Mouse (Mus musculus): ENCODE measurements around the gene Rpl27a.

Gene Rpl27a

DNA sequence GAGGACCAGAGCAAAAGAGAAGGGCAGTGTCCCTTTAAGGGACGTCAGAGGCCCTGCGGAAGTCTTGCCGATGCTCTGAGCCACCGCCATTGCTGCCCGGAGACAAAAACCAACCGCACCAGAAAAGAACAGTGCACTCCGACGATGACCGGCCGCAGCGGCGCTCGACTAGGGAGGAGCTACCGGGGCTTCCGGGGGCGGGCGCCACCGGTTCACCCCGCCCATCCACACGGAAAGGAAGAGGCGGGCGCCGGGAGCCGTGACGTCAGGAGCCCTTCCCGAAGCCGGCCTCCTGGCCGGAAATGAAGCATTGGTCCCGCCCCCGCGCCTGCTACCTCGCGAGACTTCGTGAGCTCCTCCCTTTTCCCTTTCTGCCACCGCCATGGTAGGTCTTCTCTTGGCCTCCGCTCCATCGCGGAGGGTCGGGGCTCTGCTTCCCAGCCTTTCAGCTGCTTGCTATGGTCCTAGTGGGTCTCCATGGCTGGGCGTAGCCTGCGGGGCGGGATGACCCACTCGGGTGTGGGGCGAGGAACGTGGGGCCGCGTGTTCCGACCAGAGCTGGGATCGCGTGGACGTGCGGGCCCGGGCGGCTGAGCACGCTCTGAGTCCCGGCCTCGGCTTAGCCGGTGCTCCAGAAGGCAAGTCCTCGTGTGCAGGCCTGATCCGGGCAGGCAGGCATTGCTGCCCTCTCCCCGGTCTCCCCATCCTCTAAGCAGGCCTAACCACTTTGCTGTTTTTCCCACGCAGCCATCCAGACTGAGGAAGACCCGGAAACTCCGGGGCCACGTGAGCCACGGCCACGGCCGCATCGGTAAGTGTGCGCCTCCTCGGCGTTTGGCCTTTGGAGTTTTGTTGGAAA lies at the start of gene Rpl27a:
Gene Rpl27a, plus strand, starts transcription at position 310 of the 859 bp plus-strand sequence.
- DNase-seq: peak; percentile 99

DNA sequence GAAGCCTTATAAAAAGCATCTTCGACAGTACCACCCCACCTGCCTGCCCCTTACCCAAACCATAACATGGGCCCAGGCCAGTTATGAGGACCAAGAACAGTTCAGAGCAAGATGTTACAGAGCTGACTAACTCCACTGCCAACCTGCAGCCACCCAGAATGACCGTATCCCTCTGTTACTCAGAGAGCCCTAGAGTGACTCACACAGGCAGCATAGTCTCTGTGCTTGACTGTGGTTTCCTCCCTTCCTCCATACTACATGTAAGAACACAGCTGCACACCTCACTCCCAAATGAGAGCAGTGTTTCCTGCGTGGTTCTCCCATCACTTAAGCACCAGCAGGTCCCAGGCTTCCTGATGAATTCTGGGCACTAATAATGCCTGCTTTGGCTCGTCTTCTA lies 48.2 kb upstream of the Rpl27a start:
- no peak for DNase-seq

DNA sequence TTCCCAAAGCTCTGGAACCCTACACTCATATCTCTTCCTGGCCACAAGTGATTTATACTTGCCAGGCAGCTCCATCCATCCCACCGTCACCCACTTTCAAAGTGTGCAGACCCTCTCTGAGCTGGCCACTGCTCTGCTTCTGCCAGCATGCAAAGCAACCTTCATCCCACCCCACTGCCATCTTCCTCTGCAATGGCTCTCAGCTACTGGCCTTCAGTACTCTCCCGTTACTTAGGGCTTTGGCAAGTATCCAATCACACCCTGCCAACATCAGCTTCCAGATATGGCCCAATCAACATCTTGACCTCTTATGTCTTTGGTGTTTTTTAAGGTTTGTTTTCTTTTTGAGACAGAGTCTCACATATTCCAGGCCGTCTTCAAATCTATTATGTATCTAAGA lies 41.0 kb upstream of the Rpl27a start:
- no peak for DNase-seq

DNA sequence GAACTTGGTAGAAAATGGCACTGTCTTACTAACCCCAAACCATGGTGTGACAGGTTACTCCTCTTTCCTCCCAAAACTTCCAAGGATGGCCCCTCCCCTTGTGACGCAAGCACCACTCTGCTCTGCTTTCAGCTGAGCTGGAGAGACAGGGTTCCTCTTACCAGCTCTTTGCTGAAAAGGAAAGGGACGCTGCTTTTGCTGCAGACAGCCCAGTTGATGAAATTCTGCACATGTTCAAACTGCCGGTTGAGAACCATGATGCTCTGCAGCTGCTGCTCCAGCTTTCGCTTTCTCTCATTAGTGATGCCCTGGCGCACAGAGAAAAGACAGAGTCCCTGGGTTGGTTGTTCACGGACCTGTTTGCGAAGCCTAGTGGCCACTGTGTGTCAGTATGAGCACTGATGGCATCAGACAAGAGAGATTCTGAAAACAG lies 38.2 kb upstream of the Rpl27a start:
- DNase-seq: no peak

DNA sequence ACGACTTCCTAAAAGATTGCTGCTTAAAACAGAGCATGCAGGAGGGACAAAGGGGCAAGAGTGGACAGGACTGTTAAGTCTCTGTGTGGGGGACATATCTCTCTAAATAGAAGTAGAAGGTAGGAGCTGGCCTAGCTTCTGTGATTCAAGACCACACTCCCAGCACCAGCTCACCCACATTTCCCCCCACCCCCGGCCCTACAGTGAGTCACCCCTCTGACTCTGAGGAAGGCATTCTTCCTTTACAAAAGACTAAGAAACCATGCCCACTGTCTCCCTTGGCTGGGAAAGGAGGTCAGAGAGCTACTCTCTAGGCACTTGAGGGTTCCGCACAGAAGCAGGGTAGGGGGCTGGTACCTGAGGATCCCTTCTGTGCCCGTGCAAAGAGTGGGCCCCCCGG lies 34.7 kb upstream of the Rpl27a start:
- DNase-seq: no peak

GRCm38 (mm10) chr7:109492616-109493318 lies 26.2 kb upstream of the Rpl27a start:
- DNase-seq: peak; percentile 34

- DNase-seq: peak; percentile 73
These were observed 25.3 kb upstream of the Rpl27a start for GRCm38 (mm10) chr7:109493319-109494316.

GRCm38 (mm10) chr7:109497507-109497906 lies 21.4 kb upstream of the Rpl27a start:
- no peak for DNase-seq

DNA sequence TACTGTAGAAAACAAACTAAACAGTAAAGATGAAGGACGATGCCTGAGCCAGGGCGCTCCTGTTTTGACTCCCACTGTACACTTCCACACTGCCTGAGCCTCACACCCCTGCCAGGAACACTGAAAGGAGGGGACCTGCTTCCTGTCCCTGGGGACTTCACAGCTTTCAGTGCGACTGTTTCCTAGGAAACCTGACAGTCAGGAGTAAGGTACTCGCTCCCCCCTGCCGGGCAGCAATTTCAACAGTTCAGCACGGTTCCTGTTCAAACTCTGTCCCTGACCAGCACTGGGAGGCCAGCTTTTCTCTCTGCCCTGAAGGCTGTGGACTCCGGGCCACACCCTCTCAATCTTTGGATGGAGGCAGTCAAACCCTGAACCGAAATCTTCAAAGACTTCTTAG lies 11.8 kb upstream of the Rpl27a start:
- DNase-seq: no peak

DNA sequence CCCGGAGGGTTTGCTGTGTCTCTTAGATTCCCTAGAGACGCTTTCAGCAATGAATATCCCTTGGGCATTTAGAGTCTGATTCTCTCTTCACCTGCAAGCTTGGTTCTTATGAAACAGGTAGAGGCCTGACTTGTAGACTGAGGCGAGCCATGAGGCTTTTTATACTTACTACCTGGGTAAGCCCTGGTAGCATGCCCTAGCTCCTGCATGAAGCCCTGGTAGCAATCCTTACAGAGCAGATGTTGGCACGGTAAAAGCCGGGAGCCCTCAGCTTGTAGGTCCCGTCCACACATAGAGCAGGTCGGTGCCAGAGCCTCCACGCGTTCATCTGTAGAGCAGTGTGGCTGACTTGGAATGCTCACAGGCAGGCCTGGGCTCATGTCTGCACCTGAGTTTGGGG lies 11.4 kb upstream of the Rpl27a start:
- DNase-seq: no peak

GRCm38 (mm10) chr7:109508034-109508433 lies 10.9 kb upstream of the Rpl27a start, which contains the start of gene Trim66:
Gene Trim66 (minus strand): TSS chr7:109508134.
- no peak for DNase-seq

- no peak for DNase-seq
These were observed 8.1 kb upstream of the Rpl27a start for GRCm38 (mm10) chr7:109510799-109511198.

DNA sequence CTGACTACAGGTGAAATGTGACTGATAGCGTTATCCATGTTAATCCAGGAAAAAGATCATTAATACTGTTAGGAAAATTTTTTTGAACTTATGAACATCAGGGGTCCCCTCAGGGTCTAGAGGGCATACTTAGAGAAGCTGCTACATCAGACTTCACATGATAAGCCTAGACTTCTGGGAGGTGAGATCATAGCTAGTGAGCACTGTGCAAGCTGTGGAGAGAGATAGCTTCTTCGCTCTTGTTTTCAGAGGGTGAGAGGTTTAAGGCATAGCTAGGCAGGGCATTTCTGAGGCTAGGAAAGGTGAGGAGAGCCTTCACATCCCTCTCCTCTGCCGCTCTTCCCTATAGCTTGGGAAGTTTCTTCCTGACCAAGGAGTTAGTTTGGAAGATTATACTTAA lies 7.1 kb upstream of the Rpl27a start:
- DNase-seq: no peak

DNA sequence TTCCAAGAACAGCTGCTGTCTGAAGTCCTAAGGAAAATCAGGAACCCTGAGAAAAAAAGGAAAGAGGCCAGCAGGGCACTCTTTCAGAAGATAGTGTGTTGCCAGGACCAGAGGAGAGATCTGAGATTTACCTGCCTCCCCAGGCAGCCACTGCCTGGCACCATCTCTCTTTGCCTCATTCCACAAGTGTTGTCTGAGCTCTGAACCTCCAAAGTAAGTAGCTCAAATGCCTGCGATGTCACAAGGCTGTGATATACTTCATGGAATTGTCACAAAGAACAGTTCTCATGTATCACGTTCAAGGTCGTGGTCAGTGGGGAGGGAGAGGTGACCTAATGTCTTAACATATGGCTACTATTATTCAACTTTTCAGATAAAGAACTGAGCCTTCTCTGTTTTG lies 2.4 kb upstream of the Rpl27a start:
- no peak for DNase-seq

GRCm38 (mm10) chr7:109518036-109518681 lies 788 bp upstream of the Rpl27a start:
- no peak for DNase-seq

DNA sequence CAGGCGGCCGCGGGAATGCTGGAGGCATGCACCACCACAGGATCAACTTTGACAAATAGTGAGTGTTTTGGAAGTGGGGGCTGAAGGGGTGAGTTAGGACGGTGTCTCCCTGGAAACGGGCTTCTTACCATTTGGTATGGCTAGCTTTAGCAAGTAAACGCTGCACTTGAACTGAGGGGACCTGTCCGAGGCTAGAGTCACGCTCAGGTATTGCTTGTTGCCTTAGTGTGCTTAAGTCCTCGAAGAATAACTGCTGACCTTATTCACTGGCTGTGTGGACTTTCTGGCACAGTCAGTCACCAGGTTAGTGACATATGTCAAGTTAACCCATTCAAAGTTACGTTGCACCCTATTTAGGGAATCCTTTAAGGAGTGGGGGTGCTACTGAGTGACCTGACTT lies 989 bp downstream of the Rpl27a start:
- no peak for DNase-seq

DNA sequence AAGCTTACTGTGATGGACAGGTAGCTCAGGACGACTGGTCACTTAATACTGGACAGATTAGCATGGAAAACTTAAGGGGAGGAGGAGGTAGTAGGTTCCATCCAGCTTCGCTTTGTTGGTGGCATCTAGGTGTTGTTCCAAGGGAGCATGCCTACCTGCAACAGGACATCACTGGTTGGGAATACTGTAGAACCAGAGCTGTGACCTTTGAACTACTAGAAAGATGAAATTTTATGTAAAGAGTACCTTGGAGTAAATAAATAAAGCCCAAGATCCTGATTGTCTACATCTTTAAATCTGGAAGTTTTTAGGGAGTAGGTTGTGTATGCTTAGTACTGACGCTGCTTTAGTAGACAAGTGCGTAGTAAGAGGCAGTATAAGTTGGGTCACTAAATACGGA lies 3.1 kb downstream of the Rpl27a start:
- no peak for DNase-seq

DNA sequence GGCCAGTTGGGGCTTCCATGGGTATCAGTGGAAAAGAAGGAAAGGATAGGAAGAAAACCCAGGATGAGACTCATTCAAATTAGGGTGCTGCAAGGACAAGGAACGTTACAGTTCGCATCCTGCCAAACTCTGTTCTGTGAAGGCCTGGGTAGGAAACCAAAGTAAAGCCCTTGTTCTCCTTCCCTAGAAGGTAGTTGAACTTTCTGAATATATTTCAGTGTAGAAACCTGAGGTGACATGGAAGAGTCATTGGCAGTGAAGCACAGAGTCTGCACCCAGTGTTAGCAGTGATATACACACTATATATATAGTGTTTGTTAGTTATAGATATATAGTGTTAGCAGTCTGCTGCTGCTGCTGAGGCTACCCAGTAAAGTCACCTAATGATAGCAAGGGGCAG lies 4.4 kb downstream of the Rpl27a start:
- DNase-seq: no peak

GRCm38 (mm10) chr7:109523741-109524441 lies 4.9 kb downstream of the Rpl27a start:
- DNase-seq: no peak

- no peak for DNase-seq
These were observed 5.4 kb downstream of the Rpl27a start for GRCm38 (mm10) chr7:109524442-109524744.

GRCm38 (mm10) chr7:109524763-109525162 lies 5.8 kb downstream of the Rpl27a start:
- DNase-seq: no peak

Measured in cerebellum, adult 11-12 months (tissue).